Mouse (Mus musculus) lung, embryonic 15.5 days (tissue): ENCODE results near the gene Slc25a54. TPM values are rescaled to one million over a fixed set of nuclear protein-coding genes. Genes with fewer than 3 reads are reported as not detected.

Source experiments
- ATAC-seq: fragments of 200-750 bp; cut with Nextera tagmentation; 2 replicates; pipeline ENCODE4 v1.8.0; 2017; ENCODE audit warnings: moderate number of reproducible peaks, borderline replicate concordance; ENCODE audit not compliant: low FRiP score, low TSS enrichment; ENCODE audit errors: extremely low read depth
- H3K27ac ChIP-seq: fragments of 300-500 bp; sonication (generic); 2 replicates; pipeline ENCODE4 v1.5.1; 2015; ENCODE audit warnings: moderate library complexity, mild to moderate bottlenecking, inconsistent platforms
- H3K27me3 ChIP-seq: fragments of 300-500 bp; sonication (generic); 2 replicates; pipeline ENCODE4 v1.6.1; 2015; ENCODE audit warnings: inconsistent platforms
- H3K36me3 ChIP-seq: fragments of 300-500 bp; sonication (generic); 2 replicates; pipeline ENCODE4 v1.6.1; 2015; ENCODE audit warnings: inconsistent platforms
- H3K4me1 ChIP-seq: fragments of 300-500 bp; sonication (generic); 2 replicates; pipeline ENCODE4 v1.6.1; 2015; ENCODE audit warnings: inconsistent platforms
- H3K4me2 ChIP-seq: fragments of 300-500 bp; sonication (generic); 2 replicates; pipeline ENCODE4 v1.6.1; 2015; ENCODE audit warnings: inconsistent platforms, mild to moderate bottlenecking, moderate library complexity
- H3K4me3 ChIP-seq: fragments of 300-500 bp; sonication (generic); 2 replicates; pipeline ENCODE4 v1.5.1; 2015; ENCODE audit warnings: mild to moderate bottlenecking, inconsistent platforms
- H3K9ac ChIP-seq: fragments of 300-500 bp; sonication (generic); 2 replicates; pipeline ENCODE4 v1.6.1; 2015; ENCODE audit warnings: inconsistent platforms
- H3K9me3 ChIP-seq: fragments of 300-500 bp; sonication (generic); 2 replicates; pipeline ENCODE4 v1.6.1; 2016; ENCODE audit warnings: inconsistent platforms
- WGBS: fragments of 180-500 bp; shearing (Covaris S2); methylation state at CpG from one replicate; pipeline ENCODE4 v1.1.7; 2015; 5-methylcytosine and 5-hydroxymethylcytosine counted together
- polyA plus RNA-seq: library from polyadenylated mRNA; unstranded; fragments of >200 nt; fragmentation: Nextera tagmentation; extraction: Ambion mirVana; gene quantifications from 2 replicates; pipeline ENCODE4 v1.2.1, GENCODE M21; 2015

The Slc25a54 gene
- polyA plus RNA-seq, 1 experiment from 2014 or later = not detected

DNA sequence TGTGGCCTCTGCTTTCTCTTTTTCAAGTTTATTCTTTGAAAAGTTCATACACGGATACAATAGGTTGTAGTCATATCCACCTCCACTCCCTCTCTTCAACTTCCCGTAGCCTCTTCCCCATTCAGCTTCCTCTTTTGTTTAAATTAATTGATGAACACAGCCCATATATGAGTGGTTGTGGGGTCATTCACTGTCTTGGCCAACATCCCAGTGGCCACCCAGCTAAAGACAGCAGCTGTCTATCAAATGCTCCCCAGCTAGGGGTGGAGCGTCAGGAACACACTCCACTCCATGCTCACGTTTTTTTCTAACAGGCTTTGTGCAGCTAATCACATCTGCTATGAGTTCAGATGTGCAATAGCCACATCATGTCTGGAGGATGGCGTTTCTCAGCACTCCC is 49.5 kb downstream of the Slc25a54 start:
- peaks cover 17% of the 10 kb centered on the region for H3K4me1 ChIP-seq
- ATAC-seq = no peak
- H3K4me3 ChIP-seq = no peak overlapping the region
- no peak overlapping the region for H3K9ac ChIP-seq
- H3K4me2 ChIP-seq = no peak overlapping the region
- no peaks in the 10 kb centered on the region for H3K27me3 ChIP-seq
- no peak overlapping the region for H3K27ac ChIP-seq
- peaks cover 15% of the 10 kb centered on the region for H3K36me3 ChIP-seq
- H3K9me3 ChIP-seq = no peaks in the 10 kb centered on the region
- WGBS = 43% methylated on average over 5 of the region's 5 CpGs

GRCm38 (mm10) chr3:109132966-109133365 is 52.7 kb downstream of the Slc25a54 start:
- no peak for ATAC-seq
- H3K9me3 ChIP-seq = no peaks in the 10 kb centered on the region
- H3K9ac ChIP-seq = no peak overlapping the region
- H3K4me1 ChIP-seq = peaks cover 9% of the 10 kb centered on the region
- no peaks in the 10 kb centered on the region for H3K27me3 ChIP-seq
- no peak overlapping the region for H3K4me3 ChIP-seq
- H3K27ac ChIP-seq = no peak overlapping the region
- peaks cover 13% of the 10 kb centered on the region for H3K36me3 ChIP-seq
- H3K4me2 ChIP-seq = no peak overlapping the region
- 84% methylated on average over 4 of the region's 4 CpGs for WGBS

GRCm38 (mm10) chr3:109134036-109134435 is 53.8 kb downstream of the Slc25a54 start:
- WGBS = 96% methylated on average over 15 of the region's 15 CpGs

GRCm38 (mm10) chr3:109135352-109135751 is 55.1 kb downstream of the Slc25a54 start:
- 73% methylated on average over 1 of the region's 1 CpGs for WGBS
- Histone ChIP-seq H3K4me1 (no peaks in the 10 kb centered on the region), H3K4me3 (no peak overlapping the region), H3K27ac (no peak overlapping the region), H3K27me3 (no peaks in the 10 kb centered on the region), H3K36me3 (peaks cover 10% of the 10 kb centered on the region), H3K9me3 (no peaks in the 10 kb centered on the region), H3K9ac (no peak overlapping the region), H3K4me2 (no peak overlapping the region)
- no peak for ATAC-seq

More at GRCm38 (mm10) chr3:109134036-109134435, 53.8 kb downstream of the Slc25a54 start:
- H3K27me3 ChIP-seq = no peaks in the 10 kb centered on the region
- no peak overlapping the region for H3K4me2 ChIP-seq
- H3K4me3 ChIP-seq = no peak overlapping the region
- H3K36me3 ChIP-seq = peaks cover 10% of the 10 kb centered on the region
- peaks cover 9% of the 10 kb centered on the region for H3K4me1 ChIP-seq
- no peak overlapping the region for H3K27ac ChIP-seq
- H3K9me3 ChIP-seq = no peaks in the 10 kb centered on the region
- H3K9ac ChIP-seq = no peak overlapping the region
- no peak for ATAC-seq

GRCm38 (mm10) chr3:109152561-109152960 is 72.3 kb downstream of the Slc25a54 start:
- 89% methylated on average over 4 of the region's 4 CpGs for WGBS
- Histone ChIP-seq H3K9ac (no peak overlapping the region), H3K4me3 (no peak overlapping the region), H3K27me3 (no peaks in the 10 kb centered on the region), H3K4me1 (no peaks in the 10 kb centered on the region), H3K36me3 (peaks cover 3% of the 10 kb centered on the region; the same call in 1 of the 2 replicates), H3K9me3 (no peaks in the 10 kb centered on the region), H3K4me2 (no peak overlapping the region), H3K27ac (no peak overlapping the region)
- no peak for ATAC-seq

DNA sequence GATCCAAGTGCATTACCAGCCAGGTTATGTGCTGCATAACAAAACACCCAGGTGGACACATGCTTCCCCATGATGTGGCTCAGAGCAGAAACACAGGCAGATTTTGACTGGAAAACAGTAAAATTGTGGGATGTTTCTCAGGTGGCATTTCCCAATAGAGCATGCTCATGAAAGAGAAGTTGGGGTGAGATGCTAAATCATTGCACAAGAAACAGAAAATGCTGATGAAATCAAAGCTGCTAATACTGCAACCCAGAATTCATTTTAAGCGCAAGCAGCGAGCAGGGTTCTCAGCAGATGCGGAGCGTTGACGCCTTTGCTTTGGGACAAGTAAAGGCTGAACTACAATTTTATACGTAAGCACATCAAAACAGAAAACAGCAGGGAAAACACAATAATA is 73.1 kb downstream of the Slc25a54 start:
- Histone ChIP-seq H3K4me2 (no peak overlapping the region), H3K4me3 (no peak overlapping the region)
- ATAC-seq = no peak

GRCm38 (mm10) chr3:109155926-109156669 is 75.8 kb downstream of the Slc25a54 start:
- no peak overlapping the region for H3K9ac ChIP-seq
- 73% methylated on average over 4 of the region's 4 CpGs for WGBS

More for the DNA sequence above, 73.1 kb downstream of the Slc25a54 start:
- Histone ChIP-seq H3K27me3 (no peaks in the 10 kb centered on the region), H3K27ac (no peak overlapping the region), H3K4me1 (no peaks in the 10 kb centered on the region), H3K36me3 (peaks cover 3% of the 10 kb centered on the region; the same call in 1 of the 2 replicates), H3K9ac (no peak overlapping the region), H3K9me3 (no peaks in the 10 kb centered on the region)
- 94% methylated on average over 6 of the region's 6 CpGs for WGBS

GRCm38 (mm10) chr3:109157481-109157880 is 77.2 kb downstream of the Slc25a54 start:
- no peaks in the 10 kb centered on the region for H3K4me1 ChIP-seq
- peaks cover 13% of the 10 kb centered on the region for H3K36me3 ChIP-seq
- H3K27me3 ChIP-seq = no peaks in the 10 kb centered on the region
- H3K27ac ChIP-seq = no peak overlapping the region
- H3K9me3 ChIP-seq = no peaks in the 10 kb centered on the region
- H3K4me3 ChIP-seq = no peak overlapping the region
- no peak overlapping the region for H3K9ac ChIP-seq
- ATAC-seq = no peak
- 70% methylated on average over 3 of the region's 3 CpGs for WGBS
- no peak overlapping the region for H3K4me2 ChIP-seq

More at GRCm38 (mm10) chr3:109155926-109156669, 75.8 kb downstream of the Slc25a54 start:
- no peaks in the 10 kb centered on the region for H3K27me3 ChIP-seq
- no peak overlapping the region for H3K27ac ChIP-seq
- no peak overlapping the region for H3K4me2 ChIP-seq
- H3K9me3 ChIP-seq = no peaks in the 10 kb centered on the region
- H3K4me1 ChIP-seq = no peaks in the 10 kb centered on the region
- no peak overlapping the region for H3K4me3 ChIP-seq
- ATAC-seq = no peak
- peaks cover 11% of the 10 kb centered on the region for H3K36me3 ChIP-seq

DNA sequence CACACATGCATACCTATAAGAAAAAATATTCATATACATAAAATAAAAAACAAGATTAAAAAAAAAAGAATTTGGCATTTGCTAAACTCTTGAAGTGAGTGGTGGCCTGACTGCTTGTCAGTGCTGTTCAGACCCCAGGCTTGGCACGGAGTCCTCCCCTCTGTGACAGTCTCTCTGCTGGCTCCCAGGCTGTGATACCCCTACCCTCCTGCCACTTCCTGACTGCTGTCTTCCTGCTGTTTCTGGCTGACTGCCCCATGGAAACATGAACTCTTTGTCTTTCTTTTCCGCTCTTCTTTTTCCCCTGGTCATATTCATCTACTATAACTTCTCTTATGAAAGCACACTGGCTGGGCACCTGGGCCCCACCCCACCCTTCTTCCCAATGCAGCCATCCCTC is 83.8 kb downstream of the Slc25a54 start:
- H3K9me3 ChIP-seq = no peaks in the 10 kb centered on the region
- ATAC-seq = no peak
- no peaks in the 10 kb centered on the region for H3K27me3 ChIP-seq
- H3K9ac ChIP-seq = no peak overlapping the region
- H3K4me1 ChIP-seq = no peaks in the 10 kb centered on the region
- 76% methylated on average over 2 of the region's 2 CpGs for WGBS
- H3K4me2 ChIP-seq = no peak overlapping the region
- no peak overlapping the region for H3K27ac ChIP-seq
- peaks cover 33% of the 10 kb centered on the region for H3K36me3 ChIP-seq
- H3K4me3 ChIP-seq = no peak overlapping the region

GRCm38 (mm10) chr3:109164644-109165043 is 84.4 kb downstream of the Slc25a54 start:
- H3K9me3 ChIP-seq = no peaks in the 10 kb centered on the region
- no peaks in the 10 kb centered on the region for H3K4me1 ChIP-seq
- H3K36me3 ChIP-seq = peaks cover 33% of the 10 kb centered on the region
- 76% methylated on average over 1 of the region's 1 CpGs for WGBS
- no peak; the same call in 1 of the 2 replicates for ATAC-seq
- H3K4me2 ChIP-seq = no peak overlapping the region
- no peak overlapping the region for H3K27ac ChIP-seq
- no peak overlapping the region for H3K9ac ChIP-seq
- no peaks in the 10 kb centered on the region for H3K27me3 ChIP-seq
- H3K4me3 ChIP-seq = no peak overlapping the region

DNA sequence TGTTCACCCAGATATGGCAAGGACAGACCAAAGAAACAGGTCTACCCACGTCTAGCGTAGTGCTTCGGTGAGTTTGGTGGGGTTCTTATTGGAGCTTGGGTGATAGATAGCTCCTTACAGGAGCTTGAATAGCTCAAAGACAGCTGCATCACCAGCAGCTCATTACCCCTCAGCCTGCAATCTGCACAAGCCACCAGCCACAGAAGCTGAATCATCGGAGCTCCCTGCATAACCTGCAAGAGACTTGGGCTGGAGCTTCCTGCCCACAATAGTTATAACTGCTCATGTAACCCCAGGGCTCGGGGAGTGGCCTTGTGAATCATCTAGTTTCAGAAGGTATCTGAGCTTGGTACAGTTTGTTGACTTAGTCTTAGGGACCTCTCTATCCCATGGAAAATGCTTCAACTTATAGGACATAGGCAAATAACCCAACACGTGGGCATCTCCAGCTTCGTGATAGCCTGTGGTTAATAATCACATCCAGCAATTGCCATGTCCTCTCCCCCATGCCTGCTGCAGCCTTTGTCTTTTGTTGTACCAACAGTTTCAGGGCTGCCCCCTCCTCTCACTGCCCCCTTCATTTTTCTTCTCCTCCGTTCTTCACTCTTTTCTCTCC is 85.1 kb downstream of the Slc25a54 start:
- Histone ChIP-seq H3K4me1 (no peaks in the 10 kb centered on the region), H3K36me3 (peaks cover 28% of the 10 kb centered on the region), H3K9me3 (no peaks in the 10 kb centered on the region), H3K4me2 (no peak overlapping the region), H3K27me3 (no peaks in the 10 kb centered on the region), H3K9ac (no peak overlapping the region), H3K27ac (no peak overlapping the region), H3K4me3 (no peak overlapping the region)
- 69% methylated on average over 8 of the region's 8 CpGs for WGBS
- no peak for ATAC-seq
